Mouse (Mus musculus): ENCODE results near the gene Rtl10.
A peak's percentile ranks its signal among the peaks of the same experiment; 100 is the strongest.

Rtl10 gene

DNA sequence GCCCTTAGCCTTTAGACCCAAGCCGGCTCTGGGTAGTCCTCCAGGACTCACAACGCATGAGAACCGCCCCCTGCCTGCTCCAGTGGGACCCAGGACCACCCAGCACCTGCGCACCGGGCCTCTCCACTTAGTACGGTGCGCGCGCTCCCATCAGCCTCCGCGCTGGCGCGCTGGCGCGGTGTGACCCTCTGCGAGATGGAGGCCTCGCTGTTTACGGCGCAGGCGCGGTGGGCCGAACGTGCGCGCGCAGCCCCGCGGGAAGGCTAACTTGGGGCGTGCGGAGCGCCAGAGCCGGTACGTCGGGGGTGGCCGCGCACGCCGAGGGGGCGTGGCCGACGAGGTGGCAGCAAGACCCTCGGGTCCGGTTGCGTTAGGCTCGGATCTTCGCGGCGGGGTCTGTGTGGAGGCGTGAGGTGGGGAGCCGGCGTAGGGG lies at the start of gene Rtl10, which contains the start of gene Gnb1l:
TSS of gene Rtl10 (plus strand) at position 344 of the 433 bp plus-strand sequence.
TSS of gene Gnb1l (plus strand) at position 156 of the 433 bp plus-strand sequence.
- peak; percentile 94 for DNase-seq (ENCODE audit: low read depth)

GRCm38 (mm10) chr16:18449005-18449404 lies 49.7 kb upstream of the Rtl10 start:
- no peak for DNase-seq (ENCODE audit: low read depth)

GRCm38 (mm10) chr16:18451486-18452181 lies 47.1 kb upstream of the Rtl10 start:
- DNase-seq (ENCODE audit: low read depth), result no peak

- DNase-seq (ENCODE audit: low read depth), result no peak
Observed at GRCm38 (mm10) chr16:18452361-18452862, 46.3 kb upstream of the Rtl10 start.

DNA sequence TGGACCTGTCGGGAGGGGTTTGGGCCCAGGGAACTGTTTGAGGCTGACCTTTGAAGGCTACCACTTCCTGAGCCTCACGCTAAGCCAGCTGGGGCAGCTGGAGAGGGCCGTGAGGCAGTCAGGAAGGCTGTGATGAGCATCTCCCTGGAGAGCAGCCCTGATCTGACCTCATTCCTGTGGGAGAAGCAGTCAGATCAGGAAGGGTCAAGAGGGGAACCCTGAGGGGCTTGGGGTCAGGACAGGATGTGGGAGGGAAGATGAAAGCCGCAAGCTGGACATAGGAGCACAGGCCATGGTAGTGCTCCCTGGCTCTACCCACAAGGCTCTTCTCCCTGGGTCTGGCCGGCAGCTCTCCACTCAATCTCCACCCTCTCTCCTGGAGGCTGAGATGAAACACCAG lies 44.9 kb upstream of the Rtl10 start:
- DNase-seq (ENCODE audit: low read depth), result peak; percentile 30

DNA sequence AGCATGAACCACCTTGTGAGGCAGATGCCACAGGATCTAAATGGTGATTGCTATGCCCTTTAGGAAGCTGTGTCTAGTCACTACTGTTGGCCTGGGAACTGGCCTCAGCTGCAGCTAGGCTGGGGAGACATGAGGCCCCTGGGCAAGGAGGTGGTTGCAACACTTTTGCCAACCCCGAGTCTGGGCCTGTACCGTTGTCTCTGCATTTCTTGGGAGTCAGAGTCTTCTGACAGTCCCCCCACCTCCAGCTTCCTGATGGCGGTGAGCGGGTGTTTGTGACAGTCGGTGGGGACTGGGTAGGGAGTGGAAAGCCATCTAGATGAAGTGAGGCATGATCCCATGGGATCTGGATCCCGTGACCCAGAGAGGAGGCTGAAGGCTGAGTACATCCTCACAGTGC lies 43.3 kb upstream of the Rtl10 start:
- no peak for DNase-seq (ENCODE audit: low read depth)

- DNase-seq (ENCODE audit: low read depth), result no peak
Observed at GRCm38 (mm10) chr16:18458661-18459060, 40.0 kb upstream of the Rtl10 start.

DNA sequence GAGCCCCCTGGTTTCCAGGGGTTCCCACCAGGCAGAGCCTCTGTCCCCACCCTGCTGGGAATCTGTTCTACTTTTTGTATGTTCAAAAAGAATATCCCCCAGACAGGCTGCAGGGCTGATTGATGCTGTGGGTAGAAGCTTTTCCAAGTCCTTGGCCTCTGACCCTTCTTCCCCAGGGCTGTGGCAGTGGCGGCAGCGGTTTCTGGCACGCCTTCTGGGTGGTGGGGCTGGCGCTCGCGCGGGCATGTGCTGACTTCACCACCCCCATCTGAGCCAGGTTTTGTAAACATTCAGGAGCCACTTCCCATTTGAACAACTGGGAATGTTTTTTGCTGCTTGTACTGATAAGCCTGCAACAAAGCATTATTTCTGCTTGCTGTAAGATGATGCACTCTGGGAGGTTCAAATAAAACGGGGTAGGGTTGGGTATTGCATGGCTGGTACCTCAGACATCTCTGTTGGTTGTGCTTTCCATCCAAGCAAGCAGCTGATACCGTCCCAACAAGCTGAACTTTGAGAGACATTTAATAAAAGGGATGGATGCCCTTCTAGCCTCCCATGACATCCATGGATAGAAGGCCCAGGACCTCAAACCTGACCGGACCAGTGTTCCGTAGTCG lies 39.3 kb upstream of the Rtl10 start:
- peak; percentile 61 for DNase-seq (ENCODE audit: low read depth)

DNA sequence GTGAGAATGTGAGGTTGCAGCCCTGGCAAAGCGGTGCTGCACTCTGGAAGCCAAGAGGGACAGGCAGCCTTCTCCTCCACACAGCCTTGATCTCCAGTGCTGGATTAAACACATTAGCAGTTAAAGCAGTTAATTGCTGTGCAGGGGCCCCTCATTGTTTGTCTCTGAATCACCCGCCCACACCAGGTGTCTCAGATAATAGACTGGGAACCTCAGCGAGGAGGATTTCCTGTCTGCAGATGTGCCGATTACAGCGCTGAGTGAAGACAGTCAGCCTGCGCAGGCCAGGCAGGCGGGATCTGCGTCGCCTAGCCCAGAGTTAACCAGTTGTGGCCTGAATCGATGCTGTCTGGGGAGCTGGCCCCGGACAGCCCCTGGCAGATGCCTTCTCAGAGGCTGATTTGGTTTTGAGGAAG lies 38.7 kb upstream of the Rtl10 start:
- peak; percentile 89 for DNase-seq (ENCODE audit: low read depth)

DNA sequence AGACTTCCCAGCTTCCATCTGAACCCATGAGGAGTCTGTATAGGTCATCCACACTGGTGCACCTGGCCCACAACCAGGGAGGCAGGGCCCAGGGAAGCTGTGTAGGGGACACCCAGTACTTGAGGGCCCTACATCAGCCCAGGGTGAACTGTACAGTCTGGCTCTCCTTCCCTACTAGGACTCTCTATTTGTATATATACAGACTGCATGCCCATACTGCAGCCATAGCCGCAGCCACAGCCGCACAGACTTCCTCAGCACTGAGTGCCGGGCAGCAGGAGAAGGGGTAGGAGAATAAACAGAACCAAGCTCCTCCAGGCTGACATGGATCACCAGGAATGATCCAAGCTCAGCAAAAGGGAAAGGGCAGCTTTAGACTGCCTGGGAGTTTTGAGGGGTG lies 37.9 kb upstream of the Rtl10 start:
- no peak for DNase-seq (ENCODE audit: low read depth)

DNA sequence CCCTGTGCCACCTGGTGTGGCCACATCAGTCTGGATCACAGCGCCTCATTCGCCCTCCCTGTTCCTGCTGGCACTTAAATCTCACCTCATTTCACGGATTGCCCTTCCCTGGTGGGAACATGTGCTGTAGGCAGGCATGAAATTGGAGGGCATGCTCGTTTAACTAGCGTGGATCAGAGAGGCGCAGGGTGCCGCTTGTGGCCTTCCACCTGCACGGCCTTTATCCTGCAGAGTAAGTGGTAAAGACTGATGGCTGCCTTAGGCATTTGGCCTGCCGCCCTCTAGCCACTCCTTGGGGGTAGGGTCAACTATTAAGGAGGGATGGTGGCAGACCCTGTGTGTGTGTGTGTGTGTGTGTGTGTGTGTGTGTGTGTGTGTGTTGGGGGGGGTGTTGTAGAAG lies 36.7 kb upstream of the Rtl10 start:
- no peak for DNase-seq (ENCODE audit: low read depth)

DNA sequence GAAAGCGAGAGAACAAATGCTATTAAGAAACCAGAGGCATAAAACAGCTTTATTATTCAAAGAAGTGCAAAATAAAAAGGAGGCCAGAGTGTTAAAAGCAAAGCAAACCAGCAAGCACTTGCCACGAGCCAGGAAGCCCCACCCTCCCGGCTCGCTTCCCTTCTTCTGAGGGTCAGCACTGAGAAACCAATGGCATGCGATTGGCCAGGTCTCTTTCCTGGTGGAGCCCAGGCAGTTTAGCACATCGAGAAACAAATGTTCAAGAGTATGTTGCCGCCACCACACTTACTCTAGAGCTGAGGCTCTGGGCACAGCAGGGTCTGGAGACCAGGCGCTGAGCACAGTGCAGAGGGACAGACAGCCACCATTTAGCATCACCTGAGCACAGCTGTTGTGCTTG lies 36.1 kb upstream of the Rtl10 start:
- DNase-seq (ENCODE audit: low read depth), result no peak

DNA sequence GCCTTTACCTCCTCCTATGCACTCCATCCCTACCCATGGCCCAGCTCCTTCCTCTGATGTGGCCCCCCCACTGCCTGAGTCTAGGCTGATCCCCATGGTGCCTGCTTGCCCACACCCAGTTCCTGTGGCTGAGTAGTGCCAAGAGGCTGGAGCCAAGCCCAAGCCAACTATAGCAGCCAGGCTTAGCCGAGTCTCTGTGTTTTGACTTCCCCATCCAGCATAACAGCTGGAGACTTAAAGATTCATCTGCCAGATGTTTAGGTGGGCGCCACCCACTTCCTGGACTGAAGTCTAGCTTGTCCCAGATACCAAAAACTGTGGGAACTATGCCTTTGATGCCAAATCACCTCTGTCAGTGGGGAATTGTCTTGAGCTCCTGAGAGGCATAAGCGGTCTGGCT lies 34.4 kb upstream of the Rtl10 start:
- DNase-seq (ENCODE audit: low read depth), result peak; percentile 36

DNA sequence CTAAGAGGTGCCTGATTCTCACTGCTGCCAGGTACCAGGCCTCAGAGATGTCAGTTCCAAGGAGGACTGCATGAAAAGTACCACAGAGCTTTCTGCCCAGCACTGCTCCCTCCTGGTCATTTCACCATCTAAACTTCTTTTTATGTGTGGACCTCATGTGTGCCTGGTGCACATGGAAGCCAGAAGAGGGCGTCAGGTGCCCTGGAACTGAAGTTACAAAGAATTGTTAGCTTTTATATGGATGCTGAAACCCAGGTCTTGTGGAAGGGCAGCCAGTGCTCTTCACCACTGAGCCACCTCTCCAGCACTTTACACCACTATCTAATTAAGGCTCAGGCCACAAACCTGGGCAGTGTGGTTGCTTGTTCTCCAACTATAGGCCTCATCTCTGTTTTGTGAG lies 27.9 kb upstream of the Rtl10 start:
- peak; percentile 49 for DNase-seq (ENCODE audit: low read depth)

DNA sequence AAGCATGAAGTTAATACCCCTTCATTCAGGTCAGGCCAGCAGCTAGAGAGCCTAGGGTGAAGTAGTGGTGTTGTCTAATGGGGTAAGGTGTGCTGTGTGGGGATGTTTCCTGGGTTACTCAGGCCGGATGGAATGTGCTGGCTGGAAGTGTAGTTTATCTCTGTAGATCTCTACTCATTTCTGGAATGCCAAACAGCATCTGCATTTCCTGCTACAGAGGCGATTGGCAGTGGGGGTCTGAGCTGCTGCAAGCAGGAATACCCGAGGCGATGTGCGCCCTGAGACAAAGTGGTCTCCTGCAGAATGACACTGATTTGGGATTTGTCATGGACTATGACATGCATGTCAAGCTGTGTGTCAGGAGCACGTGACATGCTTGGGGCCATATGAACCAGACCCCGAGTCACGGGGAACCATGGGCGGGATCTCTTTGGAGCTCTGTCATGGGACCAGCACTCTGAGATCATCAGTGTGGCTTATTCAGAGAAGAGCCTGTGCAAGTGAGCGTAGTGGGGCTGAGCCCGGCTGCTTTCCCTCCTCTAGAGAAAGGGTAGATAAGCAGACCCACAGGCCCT lies 27.2 kb upstream of the Rtl10 start:
- DNase-seq (ENCODE audit: low read depth), result no peak

DNA sequence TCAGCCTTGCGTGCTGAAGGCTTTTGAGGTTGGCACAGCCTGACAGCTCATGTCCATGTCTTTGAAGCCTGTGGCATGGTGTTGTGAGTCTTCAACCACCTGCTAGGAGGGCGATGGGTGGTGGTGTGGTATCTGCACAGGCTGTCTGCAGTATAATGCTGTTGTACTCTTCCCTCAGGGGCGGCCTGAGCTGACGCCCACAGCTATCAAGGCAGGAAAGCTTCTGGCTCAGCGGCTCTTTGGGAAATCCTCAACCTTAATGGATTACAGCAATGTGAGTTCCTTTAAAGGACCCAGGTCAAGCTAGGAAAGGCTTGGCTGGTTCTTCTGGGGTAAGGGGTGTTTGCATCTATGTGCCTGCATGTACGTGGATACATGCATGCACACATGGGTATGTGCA lies 26.7 kb upstream of the Rtl10 start:
- DNase-seq (ENCODE audit: low read depth), result no peak

GRCm38 (mm10) chr16:18472416-18472815 lies 26.3 kb upstream of the Rtl10 start:
- no peak for DNase-seq (ENCODE audit: low read depth)

DNA sequence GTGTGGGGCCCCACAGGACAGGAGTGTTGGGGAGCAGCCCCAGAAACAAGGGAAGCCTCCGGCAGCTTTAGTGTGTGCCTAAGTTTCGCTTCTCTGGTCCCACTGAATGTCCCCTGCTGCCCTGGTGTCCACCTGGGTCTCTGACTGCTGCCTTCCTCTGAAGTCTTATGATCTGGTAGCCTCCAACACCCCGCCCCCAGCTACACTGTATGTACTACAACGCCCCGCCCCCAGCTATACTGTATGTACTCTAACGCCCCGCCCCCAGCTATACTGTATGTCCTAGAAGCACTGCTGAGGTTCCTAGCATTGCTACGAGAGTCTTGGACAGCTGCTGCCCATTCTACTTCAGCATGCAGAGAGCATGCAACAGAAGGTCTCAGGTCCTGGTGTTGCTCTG lies 25.7 kb upstream of the Rtl10 start:
- DNase-seq (ENCODE audit: low read depth), result no peak

- DNase-seq (ENCODE audit: low read depth), result no peak
Observed at GRCm38 (mm10) chr16:18474021-18474420, 24.7 kb upstream of the Rtl10 start.

DNA sequence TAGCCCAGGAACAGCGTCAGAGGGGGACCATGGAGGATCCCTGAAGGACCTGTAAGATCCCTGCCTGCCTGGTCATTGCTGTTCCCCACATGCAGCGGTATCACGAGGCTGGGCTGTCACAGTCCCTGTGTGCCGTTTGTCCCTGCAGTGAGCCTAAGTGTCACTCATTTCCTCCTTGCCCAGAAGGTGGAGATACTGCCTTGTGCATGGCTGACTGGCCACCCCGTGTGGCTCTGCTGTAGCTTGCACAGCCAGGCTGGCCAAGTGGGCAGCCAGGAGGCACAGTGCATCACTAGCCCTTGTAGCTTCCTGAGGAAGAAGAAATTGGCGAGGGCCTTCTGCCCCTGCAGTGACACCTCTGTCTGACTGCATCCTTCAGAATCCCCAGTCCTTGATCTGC lies 20.7 kb upstream of the Rtl10 start:
- no peak for DNase-seq (ENCODE audit: low read depth)

DNA sequence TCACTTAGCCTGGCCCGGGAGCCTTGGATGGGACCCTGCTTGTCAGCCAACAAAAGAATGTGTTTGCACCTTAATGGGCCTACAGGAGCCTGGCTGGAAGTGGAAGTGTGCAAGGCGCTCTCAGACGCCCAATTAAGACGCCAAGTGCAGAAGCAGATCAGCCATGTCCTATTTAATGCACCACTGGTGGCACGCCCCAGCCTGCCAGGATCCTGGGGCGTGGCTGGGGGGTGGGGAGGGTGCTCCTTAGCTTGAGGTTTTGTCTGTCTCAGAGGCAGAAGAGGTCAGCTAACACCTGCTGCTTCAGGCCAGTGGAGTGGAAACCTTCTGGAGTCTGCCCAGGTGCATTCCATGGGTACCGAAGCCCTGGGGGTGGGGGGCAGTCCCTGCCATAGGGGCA lies 19.0 kb upstream of the Rtl10 start:
- DNase-seq (ENCODE audit: low read depth), result no peak

DNA sequence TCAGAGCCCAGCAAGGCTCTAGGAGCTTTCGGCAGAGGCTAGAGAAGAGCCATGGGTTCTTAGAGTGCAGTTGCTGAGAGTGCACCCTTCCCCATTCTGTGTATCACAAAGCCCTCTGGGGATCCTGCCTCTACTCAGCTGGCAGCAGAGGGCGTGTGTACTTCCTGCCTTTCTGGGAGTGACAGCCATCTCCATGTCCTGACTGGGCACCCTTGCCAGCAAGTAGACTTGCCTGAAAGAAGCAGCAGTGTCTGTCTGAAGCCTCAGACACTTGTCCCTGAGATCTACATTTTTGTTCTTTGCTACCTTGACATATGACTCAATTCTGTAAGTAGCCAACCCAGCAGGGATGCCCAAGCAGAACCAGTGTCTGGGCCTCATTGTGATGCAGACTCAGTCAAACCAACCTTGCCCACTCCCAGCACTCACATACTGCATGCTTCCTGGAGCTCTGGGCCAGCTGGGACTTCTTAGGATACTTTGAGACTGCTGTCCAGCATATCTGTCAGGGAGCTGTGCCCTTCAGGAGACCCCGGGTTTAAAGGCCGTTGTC lies 17.7 kb upstream of the Rtl10 start:
- no peak for DNase-seq (ENCODE audit: low read depth)

GRCm38 (mm10) chr16:18482431-18482830 lies 16.3 kb upstream of the Rtl10 start:
- peak; percentile 21 for DNase-seq (ENCODE audit: low read depth)

Data from 416B (cell line).